28 mouse cellular contexts compared by ENCODE assay signal in genomic region chr6:50011746-50012453, GRCm38 (mm10).
DNase-seq lines count a peak whose midpoint lies in the region; ATAC-seq and TF ChIP-seq lines count a peak whose summit lies in the region.
"Had no signal": no experiment of that assay in that cellular context is flagged by ENCODE, and none has a peak within 500 bp of the region (broad histone marks: within the 10 kb centered on the region; RNA-seq: fewer than 3 reads in every experiment).

No protein-coding gene starts in this region.

- no peak for ATAC-seq in intestine, embryonic 14.5 days (replicated peaks; ENCODE audit: low FRiP score, low TSS enrichment, low read depth)
- no peak for ATAC-seq in intestine, postnatal 0 days
- no peak for ATAC-seq in hindbrain, embryonic 11.5 days (ENCODE audit: low FRiP score)
- ATAC-seq: forebrain, embryonic 16.5 days; inflammation-experienced regulatory T-cells, adult 6 months; midbrain, embryonic 16.5 days had no signal

- H3K9me3 ChIP-seq in intestine, embryonic 14.5 days (ENCODE audit: control insufficient read depth, low read length), result no peaks in the 10 kb centered on the region
- H3K9me3 ChIP-seq in intestine, postnatal 0 days (ENCODE audit: control insufficient read depth), result no peaks in the 10 kb centered on the region
- no peaks in the 10 kb centered on the region for H3K9me3 ChIP-seq in hindbrain, embryonic 11.5 days (ENCODE audit: control insufficient read depth, low read length)
- H3K9me3 ChIP-seq: embryonic facial prominence, embryonic 10.5 days; G1E; heart, embryonic 13.5 days; limb, embryonic 15.5 days; liver, embryonic 15.5 days; lung, embryonic 15.5 days; midbrain, embryonic 10.5 days had no signal

- H3K27me3 ChIP-seq in intestine, embryonic 14.5 days (replicated peaks; ENCODE audit: control insufficient read depth, insufficient read depth, low read length), result no peaks in the 10 kb centered on the region
- no peaks in the 10 kb centered on the region for H3K27me3 ChIP-seq in intestine, postnatal 0 days (replicated peaks; ENCODE audit: control insufficient read depth, insufficient read depth, low read length)
- H3K27me3 ChIP-seq in hindbrain, embryonic 11.5 days (ENCODE audit: control insufficient read depth, insufficient read depth, low read length), result no peaks in the 10 kb centered on the region
- H3K27me3 ChIP-seq: heart, embryonic 13.5 days; limb, embryonic 15.5 days; liver, embryonic 15.5 days; lung, embryonic 15.5 days had no signal

- H3K4me2 ChIP-seq in intestine, embryonic 14.5 days (ENCODE audit: low read length), result no peak overlapping the region
- no peak overlapping the region for H3K4me2 ChIP-seq in intestine, postnatal 0 days (replicated peaks; ENCODE audit: low read depth)
- H3K4me2 ChIP-seq in hindbrain, embryonic 11.5 days (replicated peaks; ENCODE audit: low read depth, low read length), result no peak overlapping the region
- H3K4me2 ChIP-seq: heart, embryonic 13.5 days; limb, embryonic 15.5 days; liver, embryonic 15.5 days; lung, embryonic 15.5 days had no signal

- WGBS in intestine, embryonic 14.5 days, result 58% methylated on average over 5 of the region's 5 CpGs
- WGBS in intestine, postnatal 0 days, result 67% methylated on average over 5 of the region's 5 CpGs
- 55% methylated on average over 5 of the region's 5 CpGs for WGBS in hindbrain, embryonic 11.5 days

- H3K4me3 ChIP-seq in intestine, embryonic 14.5 days (ENCODE audit: low read depth, low read length), result no peak overlapping the region
- no peak overlapping the region for H3K4me3 ChIP-seq in intestine, postnatal 0 days (ENCODE audit: low read depth, low read length)
- H3K4me3 ChIP-seq in hindbrain, embryonic 11.5 days (ENCODE audit: low read depth, low read length), result no peak overlapping the region
- H3K4me3 ChIP-seq: embryonic facial prominence, embryonic 10.5 days; heart, embryonic 13.5 days; left cerebral cortex, adult 2 months; limb, embryonic 15.5 days; liver, embryonic 15.5 days; lung, embryonic 15.5 days; midbrain, embryonic 10.5 days; myocyte had no signal

- H3K36me3 ChIP-seq in intestine, embryonic 14.5 days (ENCODE audit: control insufficient read depth, insufficient read depth, low read length), result no peaks in the 10 kb centered on the region
- no peaks in the 10 kb centered on the region for H3K36me3 ChIP-seq in intestine, postnatal 0 days (ENCODE audit: control insufficient read depth, insufficient read depth)
- no peaks in the 10 kb centered on the region for H3K36me3 ChIP-seq in hindbrain, embryonic 11.5 days (ENCODE audit: control insufficient read depth, insufficient read depth, low read length)
- H3K36me3 ChIP-seq: embryonic facial prominence, embryonic 10.5 days; G1E; heart, embryonic 13.5 days; limb, embryonic 15.5 days; liver, embryonic 15.5 days; lung, embryonic 15.5 days; midbrain, embryonic 10.5 days had no signal

- TF ChIP-seq CTCF in intestine, postnatal 0 days (IDR thresholded peaks at IDR 0.05; ENCODE audit: low read depth), result no peak

- intact Hi-C loops in left cerebral cortex, postnatal 4 days (cut with DNase I), result no loop called here

- 0 out of 2 replicates have a peak, but pooled peaks cover 4% of the 10 kb centered on the region for H3K4me1 ChIP-seq in intestine, embryonic 14.5 days (replicated peaks; ENCODE audit: control insufficient read depth, insufficient read depth, low read length)
- H3K4me1 ChIP-seq in intestine, postnatal 0 days (replicated peaks; ENCODE audit: control insufficient read depth, insufficient read depth, low read length), result no peaks in the 10 kb centered on the region
- H3K4me1 ChIP-seq in hindbrain, embryonic 11.5 days (replicated peaks; ENCODE audit: control insufficient read depth, insufficient read depth, low read length), result no peaks in the 10 kb centered on the region

- peak; percentile 16 for DNase-seq in intestine, embryonic 14.5 days (ENCODE audit: low spot score)
- peak; percentile 7 for DNase-seq in MN1 (ENCODE audit: low spot score)
- DNase-seq in hindbrain, embryonic 11.5 days (ENCODE audit: low spot score), result no peak
- peak; percentile 29 for DNase-seq in mesoderm, embryonic 11.5 days (ENCODE audit: low read depth, low spot score)
- DNase-seq in right cerebral cortex, postnatal 14 days, result no peak
- no peak for DNase-seq in spleen, postnatal 10 days (ENCODE audit: low spot score in 2 of 2)
- DNase-seq in left cerebral cortex, postnatal 4 days, result no peak
- DNase-seq: adrenal gland, postnatal 10 days; cerebellum, adult 11 months; cerebellum, adult 9-11 months; gastrocnemius, postnatal 10 days; heart, postnatal 14 days; kidney, adult 8-10 months; kidney, postnatal 4 days had no signal

- H3K27ac ChIP-seq in intestine, embryonic 14.5 days (ENCODE audit: low read depth), result no peak overlapping the region
- H3K27ac ChIP-seq in intestine, postnatal 0 days (ENCODE audit: low read depth, low read length), result no peak overlapping the region
- H3K27ac ChIP-seq in hindbrain, embryonic 11.5 days (ENCODE audit: low read depth, low read length), result no peak overlapping the region
- H3K27ac ChIP-seq: embryonic facial prominence, embryonic 10.5 days; heart, embryonic 13.5 days; left cerebral cortex, adult 2 months; limb, embryonic 15.5 days; liver, embryonic 15.5 days; lung, embryonic 15.5 days; macrophage; midbrain, embryonic 10.5 days had no signal

- no peak overlapping the region for H3K9ac ChIP-seq in intestine, embryonic 14.5 days (ENCODE audit: low read length)
- H3K9ac ChIP-seq in intestine, postnatal 0 days (ENCODE audit: low read depth, low read length), result no peak overlapping the region
- 0 out of 2 replicates have a peak overlapping the region, but pooled peaks have one; percentile 12 for H3K9ac ChIP-seq in hindbrain, embryonic 11.5 days (ENCODE audit: low read depth, low read length)
- H3K9ac ChIP-seq: heart, embryonic 13.5 days; limb, embryonic 15.5 days; liver, embryonic 15.5 days; lung, embryonic 15.5 days had no signal

Comparison
In these comparisons a context has a peak if more than half of its experiments do, and no peak if none do; other contexts are left out.
1. DNase-seq: peak in intestine, embryonic 14.5 days (single experiment), MN1 (single experiment) and mesoderm, embryonic 11.5 days (single experiment); none in hindbrain, embryonic 11.5 days (single experiment), right cerebral cortex, postnatal 14 days (single experiment), spleen, postnatal 10 days (0 of 2) and left cerebral cortex, postnatal 4 days (single experiment).